Mouse (Mus musculus) gastrocnemius, adult 18-20 months (tissue): ENCODE data around the gene Fkbp11. TPM values are rescaled to one million over a fixed set of nuclear protein-coding genes. Genes with fewer than 3 reads are reported as not detected.

ENCODE experiments used
- DNase-seq: peaks from one replicate; pipeline ENCODE4 v3.0.0; 2021; ENCODE audit warnings: low spot score
- total RNA-seq, 2 experiments: library from RNA; stranded (reverse); gene quantifications; 2 replicates each; pipeline ENCODE4 v1.2.3; 2021

The Fkbp11 gene
- total RNA-seq, 2 experiments from 2014 or later, result 0.80 to 1.1 TPM

DNA sequence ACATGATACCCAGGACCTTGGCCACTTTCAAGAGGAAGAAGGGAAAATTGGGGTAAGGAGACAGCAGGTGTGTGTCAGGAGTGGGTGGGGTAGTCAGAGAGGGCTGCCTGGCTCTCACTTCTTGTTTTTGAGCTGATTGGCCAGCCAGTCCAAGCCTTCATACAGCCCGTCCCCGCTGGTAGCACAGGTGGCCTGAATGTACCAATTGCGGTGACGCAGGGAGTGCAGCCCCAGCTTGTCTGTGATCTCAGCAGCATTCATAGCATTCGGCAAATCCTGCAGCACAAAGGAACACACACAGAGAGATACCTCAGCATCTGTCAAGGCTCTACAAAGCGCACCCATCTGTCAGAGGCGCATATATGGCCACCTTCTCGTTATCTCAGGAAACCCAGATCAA is 12.2 kb upstream of the Fkbp11 start:
- no peak for DNase-seq

DNA sequence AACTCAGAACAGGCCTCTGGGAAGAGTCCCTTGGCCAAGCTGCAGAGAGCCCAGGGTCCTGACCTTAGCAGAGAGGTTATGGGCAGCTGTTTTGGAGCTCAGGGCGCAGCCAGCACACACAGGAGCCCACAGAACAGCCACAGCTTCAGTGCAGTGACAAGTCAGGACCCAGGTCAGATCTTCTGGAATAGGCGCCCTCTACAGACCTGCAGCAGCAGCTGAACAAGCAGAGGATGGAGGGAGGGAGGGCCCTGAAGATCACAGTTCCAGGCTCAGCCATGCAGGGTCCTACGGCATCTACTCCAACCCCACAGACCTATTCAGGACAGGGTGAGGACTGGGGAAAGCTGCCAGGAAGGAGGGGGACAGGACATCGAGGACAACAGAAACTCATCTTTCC is 10.8 kb upstream of the Fkbp11 start:
- no peak for DNase-seq

DNA sequence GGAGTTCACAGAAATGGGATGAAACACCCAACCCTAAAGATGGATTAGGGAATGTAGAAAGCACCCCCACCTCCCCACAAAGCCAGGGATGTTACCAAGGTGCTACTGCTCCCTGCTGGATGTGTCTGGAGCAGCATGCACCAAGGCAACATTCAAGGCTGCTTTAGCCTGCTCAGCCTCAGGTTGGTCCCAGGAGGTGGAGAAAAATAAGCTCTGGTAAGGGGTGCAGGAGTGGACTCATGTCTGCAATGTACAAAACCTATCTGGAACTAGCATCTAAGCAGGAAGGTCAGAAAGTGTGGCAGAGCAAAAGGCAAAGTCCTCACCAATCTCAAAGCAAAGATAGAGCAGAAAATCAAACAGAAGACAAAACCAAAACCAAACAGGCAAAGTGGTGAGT is 9.9 kb upstream of the Fkbp11 start:
- no peak for DNase-seq

DNA sequence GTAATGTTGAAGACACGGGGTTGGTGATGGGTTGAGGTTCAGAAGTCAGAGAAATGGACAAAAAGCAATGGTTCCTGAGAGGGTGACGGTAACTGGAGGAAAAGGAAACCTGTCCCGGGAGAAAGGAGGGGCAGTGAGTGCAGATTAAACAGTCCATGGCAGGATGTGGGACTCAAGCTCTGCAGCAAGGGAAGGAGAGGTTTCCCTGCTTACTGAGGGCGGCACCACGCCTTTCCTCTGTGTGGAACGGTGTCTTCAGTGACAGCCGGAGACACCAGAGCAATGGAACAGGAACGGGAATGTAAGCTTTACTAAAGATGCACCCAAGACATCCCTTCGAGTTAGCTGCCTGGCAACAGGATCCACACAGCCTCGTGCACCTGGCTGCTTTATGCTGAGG is 8.5 kb upstream of the Fkbp11 start:
- no peak for DNase-seq

DNA sequence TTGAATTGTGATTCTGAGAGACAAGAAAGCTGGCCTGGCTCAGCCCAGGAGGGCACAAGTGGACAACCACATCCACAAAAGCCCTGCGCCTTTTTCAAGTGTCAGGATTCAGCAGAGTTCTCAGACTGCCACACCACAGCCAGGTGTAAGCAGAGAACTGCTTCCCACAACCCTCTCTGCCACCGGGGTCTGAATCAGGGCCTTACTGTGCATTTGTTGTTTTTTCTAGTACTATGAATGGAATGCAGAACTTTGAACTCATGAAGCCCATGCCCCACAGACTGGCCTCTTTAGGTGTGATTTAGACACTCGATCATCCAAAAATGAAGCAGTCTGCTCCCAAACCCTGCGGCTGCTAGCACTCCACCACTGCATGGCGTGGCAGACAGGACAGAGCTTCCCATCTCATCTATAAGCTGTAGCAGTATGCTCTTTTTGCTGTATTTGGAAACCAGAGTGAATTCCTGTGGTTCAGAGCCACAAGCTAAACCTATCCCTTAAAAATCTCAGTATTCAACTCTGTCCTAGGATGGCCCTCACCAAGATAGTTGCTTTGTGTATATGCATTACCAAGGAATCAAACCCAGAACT is 6.1 kb upstream of the Fkbp11 start:
- DNase-seq, result no peak

DNA sequence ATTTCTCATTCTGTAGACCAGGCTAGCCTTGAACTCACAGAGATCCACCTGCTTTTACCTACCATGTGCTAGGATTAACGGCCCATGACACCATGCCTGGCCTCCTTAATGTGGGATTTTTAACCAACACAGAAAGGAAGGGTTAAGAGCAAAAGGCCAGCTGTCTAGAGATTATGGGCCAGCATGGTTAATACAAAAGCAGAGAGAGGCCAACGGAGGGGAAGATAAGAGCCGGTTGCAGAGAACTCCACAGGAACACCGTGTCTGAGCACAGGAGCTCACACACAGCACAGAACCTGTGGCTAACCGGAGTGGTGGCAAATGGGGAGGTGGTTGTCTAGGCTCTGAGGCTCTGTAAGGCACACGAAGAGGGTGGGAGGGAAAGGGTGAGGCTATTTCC is 5.4 kb upstream of the Fkbp11 start:
- DNase-seq, result no peak

DNA sequence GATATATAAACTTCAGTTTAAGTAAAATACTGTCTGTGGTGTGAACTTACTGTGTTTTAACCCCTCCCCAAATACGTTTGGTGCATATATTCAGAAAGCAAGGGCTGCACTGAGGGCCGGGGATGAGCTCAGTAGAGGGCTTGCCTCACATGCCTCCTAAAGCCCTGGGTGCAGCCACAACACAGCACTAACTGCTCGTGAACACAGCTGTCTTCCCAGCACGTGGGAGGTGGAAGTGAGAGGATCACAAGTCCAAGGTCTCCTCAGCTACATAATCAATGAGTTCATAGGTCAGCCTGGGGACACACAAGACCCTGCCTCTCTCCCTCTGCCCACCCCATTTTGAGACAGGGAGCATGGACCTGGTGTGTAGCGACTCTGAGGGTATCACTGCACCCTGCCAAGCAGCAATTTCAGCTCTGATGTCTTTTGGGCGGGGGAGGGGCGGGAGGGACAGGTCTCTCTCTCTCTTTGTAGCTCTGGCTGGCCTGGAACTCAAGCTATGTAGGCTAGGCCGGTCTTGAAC is 4.1 kb upstream of the Fkbp11 start:
- no peak for DNase-seq

DNA sequence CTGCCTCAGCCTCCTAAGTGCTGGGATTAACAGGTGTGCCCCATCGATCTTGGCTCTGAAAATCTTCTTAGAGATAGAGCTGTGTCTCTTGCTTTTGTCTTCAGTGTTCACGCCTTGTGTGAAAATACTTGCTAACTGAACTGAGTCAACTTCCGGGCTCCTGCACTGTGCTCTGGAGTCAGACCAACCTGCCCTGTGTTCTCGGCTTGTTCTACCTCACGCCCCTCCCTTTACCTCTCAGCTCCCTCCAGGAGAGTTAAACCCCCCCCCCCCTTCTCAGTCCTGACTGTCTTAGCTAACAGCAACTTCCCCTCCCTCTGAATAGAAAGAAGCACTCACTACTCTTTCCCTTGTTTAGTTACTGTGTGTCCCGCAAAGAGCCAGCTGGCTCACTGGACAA is 2.8 kb upstream of the Fkbp11 start:
- no peak for DNase-seq

DNA sequence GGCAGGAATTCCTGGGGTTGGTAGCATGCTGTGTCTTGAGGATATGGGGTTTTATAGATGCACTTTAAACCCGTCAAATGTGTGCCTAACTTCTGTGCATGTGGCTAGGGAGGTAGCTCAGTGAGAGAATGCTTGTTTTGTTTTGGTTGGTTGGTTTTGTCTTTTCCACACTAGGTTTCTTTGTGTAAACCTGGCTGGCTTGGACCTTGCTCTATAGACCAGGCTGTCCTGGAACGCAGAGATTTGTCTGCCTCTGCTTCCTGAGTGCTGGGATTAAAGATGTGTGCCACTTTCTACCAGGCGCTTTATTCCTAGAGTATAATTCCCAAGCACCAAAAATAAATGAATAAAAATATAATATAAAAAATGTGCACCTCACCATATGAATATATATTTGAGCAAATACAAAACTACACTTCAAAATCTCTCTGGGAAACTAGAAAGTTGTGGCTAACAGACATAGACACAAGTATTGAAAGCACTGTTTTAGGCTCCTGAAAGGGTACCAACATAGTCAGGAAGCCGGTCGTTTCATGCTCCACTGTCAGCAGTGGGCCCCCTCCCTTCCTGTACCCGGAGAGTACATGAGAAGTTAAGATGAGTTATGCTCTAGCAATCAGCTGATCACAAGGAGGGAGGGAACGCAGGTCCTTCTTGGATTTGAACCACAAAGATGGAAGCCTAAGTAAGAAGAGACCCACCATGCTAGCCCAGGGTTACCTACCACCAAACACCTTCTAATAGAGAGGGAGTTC is 2.0 kb upstream of the Fkbp11 start:
- DNase-seq, result no peak

DNA sequence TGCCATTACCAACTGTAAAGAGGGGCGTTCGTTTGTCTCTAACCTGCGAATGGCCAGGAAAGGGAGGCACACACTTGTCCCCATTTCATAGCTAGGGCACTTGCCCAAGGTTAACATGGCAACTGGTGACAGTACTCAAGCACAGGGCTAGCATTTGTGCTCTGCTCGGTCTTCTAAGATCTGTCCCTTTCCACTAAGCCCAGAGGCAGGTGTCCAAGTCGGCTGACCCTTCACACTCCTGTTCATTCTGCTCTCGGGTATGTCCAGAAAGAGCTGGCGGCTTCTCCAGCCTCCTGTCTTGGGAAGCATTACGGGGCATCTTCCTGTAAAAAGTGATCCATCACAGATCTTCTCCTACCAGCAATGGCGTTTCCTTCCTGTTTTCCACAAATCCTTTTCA is 368 bp upstream of the Fkbp11 start:
- no peak for DNase-seq

DNA sequence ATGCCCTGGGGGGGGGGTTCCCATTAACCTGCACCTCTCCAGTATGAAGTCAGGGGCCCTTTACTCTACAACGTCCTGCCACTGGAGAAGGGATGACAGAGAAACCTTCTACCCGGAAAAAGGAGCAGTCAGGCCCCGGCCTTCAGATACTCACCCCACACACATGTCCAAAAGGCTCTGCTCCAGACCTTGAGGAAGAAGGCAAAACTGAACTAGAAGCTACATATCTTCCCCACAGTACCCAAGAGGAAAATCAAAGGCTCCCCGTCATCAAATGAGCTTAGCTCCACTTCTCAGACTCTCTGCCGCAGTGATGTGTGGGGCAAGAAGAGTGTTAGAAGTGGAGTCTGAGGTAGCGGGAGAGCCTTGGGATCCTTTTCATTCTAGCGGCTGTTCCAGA is 1.3 kb downstream of the Fkbp11 start:
- DNase-seq, result no peak

DNA sequence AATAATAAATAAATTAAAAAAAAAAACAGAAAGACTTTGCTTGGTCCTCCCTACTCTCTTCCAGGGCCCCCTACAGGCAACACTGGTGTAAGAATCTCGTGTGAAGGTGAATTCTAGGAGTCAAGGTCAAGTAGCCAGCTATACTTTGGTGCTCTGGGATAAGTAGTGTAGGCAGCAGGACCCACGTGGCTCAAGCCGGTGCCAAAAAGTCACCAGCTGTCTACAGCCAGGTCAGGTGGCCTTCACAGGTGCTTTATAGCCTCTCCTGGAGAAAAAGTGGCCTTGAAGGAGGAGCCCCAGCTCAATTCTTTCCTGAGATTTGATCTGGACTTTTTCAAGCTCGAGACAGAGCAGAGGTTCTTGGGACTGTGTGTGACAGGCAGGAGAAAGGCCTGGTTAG is 1.9 kb downstream of the Fkbp11 start:
- no peak for DNase-seq

DNA sequence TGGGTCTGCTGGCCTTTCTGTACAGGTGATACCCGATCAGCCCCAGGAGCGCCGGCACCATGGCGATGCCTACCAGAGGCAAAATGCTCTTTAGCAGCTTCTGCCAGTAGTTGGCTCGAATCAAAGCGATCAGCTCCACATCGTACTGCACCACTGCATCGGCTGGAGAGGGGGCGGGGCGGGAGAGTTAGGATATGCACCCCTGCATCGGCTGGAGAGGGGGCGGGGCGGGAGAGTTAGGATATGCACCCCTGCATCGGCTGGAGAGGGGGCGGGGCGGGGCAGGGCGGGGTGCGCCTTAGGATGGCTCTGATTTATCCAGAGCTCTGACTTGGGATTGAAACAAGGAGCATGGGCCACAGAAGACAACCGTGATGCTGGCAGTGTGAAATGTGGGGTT is 3.6 kb downstream of the Fkbp11 start:
- no peak for DNase-seq

DNA sequence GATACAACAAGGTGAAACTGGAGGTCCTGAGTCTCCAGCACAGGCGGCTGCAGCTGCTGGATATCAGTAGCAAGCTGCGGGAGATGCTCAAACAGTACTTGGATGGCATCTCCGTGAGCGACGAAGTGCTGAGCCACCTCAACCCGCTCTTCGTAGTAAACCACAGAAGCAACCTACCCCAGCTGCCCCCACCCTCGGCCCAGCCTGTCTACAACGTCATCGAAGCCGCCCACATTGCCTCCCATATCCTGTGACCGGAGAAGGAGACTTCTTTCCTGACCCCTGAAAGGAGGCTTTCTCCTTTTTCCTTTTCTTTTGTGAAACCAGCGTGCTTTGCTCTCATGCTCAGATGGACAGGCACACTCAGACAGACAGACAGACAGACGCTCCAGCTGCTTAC is 5.1 kb downstream of the Fkbp11 start:
- DNase-seq, result no peak

DNA sequence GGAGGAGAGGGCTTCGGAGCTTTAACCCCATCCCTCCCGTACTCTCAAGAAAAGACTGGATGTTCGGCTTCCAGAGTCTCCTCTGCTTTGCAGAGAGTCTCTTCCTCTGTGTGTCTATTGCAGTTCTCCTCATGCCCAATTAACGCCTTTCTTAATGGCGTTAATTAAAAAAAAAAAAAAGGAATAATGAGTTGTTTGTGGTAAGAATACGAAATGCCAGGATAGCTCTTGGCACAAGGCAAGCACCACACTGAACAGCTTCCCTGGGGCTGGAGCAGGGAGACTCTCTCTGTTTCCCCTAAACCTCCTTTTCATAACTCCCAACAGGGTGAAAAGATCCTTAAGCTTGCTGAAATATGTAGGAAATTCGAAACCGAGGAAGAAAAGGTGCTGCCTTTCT is 5.8 kb downstream of the Fkbp11 start:
- DNase-seq, result no peak

DNA sequence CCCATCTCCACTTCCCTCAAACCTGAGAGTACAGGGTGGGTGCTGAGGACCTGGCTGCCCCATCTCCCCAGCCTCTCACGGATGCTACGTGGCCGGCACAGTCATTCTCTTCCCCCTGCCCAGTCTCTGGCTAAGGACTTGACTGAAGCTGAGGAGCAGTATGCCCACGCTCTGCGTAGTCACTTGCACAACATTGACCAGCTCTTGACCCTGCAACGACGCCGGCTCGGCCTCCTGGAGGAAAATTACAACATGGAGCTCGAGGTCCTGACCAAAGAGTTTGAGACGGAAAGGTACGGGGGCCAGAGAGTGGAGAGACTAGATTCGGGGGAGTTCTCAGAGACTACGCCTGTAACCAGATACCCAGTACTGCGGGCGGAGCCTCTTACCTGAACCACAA is 10.7 kb downstream of the Fkbp11 start:
- DNase-seq, result no peak

DNA sequence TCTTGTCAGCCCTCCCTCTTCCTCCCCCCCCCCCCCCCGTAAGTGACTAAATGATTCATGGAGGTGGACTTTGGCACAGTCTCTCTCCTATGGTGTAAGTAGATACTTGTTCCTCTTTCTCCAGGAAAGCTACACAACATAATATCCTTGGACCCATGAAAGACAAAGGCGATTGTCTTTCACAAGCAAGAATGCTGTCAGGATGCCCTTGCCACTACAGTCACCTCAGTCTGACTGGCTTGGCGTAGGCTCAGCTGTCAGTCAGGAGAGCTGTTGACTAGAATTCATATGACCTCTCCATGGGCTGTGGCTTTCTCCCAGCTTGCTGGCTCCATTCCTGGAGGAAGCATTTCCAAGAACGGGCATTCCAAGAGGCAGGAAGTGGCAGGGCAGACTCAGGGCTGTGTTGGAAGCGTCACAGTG is 13.8 kb downstream of the Fkbp11 start:
- DNase-seq, result no peak

DNA sequence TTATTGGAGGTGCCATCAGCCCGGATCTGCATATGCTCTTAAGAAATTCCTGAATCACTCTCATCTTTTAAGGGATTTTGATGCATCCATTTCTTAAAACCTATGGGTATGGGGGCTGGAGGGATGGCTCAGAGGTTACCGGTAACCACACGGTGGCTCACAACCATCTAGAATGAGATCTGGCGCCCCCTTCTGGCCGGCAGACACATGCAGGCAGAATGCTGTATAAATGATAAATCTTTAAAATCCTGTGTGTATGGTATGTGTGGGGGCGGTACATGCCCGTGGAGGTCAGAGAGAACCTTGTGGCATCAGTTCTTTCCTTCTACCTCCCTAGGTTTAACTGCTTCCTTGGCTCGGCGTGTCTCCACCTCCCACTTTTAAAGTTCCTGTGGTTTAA is 17.6 kb downstream of the Fkbp11 start:
- peak; percentile 39 for DNase-seq

DNA sequence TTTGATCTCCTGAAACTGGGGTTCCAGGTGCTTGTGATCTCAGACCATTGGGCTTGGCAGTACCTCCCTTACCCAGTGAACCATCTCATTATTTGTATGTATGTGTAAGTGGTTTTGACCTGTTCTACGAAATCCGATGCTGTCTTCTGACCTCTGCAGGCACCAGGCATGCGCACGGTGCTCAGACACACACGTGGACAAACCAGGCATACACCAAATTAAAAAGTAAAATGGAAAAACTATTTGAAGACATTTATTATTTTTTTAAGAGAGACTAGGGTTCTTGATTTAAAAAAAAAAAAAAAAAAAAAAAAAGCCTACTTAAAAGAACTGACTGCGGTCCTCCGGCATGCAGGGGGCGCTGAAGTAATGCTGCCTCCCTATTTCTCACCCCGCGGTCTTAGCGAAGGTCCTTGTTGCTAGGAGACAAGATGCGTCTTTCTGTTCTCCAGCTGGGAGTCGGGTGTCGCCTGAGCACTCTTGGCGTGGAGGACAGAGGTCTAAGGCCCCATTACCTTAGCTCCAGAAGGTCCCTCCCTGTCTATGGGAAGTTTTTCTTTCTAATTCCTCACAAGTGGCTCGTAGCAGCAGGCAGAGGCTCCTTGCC is 20.1 kb downstream of the Fkbp11 start, which contains the start of gene Ccdc65:
Ccdc65 (plus strand) TSS at position 442 of the 607 bp plus-strand sequence.
- peak; percentile 90 for DNase-seq

DNA sequence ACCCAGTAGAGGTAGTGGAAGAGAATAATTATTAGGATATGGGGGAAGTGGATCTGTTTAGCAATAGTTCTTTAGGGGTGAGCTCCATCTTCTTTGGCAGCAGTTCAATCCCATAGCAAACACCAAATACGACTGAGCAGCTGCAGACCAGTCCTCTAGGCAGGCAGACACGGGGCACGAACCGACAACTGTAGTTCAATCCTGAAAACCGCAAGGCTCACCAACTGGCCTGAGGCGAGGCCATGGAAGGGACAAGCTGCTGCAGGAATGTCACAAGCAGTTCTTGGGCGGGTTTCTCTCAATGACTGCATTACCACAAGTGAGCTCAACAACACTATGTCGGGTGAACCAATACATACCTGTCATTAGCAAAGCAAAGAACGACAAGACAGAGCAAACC is 23.7 kb downstream of the Fkbp11 start:
- no peak for DNase-seq

DNA sequence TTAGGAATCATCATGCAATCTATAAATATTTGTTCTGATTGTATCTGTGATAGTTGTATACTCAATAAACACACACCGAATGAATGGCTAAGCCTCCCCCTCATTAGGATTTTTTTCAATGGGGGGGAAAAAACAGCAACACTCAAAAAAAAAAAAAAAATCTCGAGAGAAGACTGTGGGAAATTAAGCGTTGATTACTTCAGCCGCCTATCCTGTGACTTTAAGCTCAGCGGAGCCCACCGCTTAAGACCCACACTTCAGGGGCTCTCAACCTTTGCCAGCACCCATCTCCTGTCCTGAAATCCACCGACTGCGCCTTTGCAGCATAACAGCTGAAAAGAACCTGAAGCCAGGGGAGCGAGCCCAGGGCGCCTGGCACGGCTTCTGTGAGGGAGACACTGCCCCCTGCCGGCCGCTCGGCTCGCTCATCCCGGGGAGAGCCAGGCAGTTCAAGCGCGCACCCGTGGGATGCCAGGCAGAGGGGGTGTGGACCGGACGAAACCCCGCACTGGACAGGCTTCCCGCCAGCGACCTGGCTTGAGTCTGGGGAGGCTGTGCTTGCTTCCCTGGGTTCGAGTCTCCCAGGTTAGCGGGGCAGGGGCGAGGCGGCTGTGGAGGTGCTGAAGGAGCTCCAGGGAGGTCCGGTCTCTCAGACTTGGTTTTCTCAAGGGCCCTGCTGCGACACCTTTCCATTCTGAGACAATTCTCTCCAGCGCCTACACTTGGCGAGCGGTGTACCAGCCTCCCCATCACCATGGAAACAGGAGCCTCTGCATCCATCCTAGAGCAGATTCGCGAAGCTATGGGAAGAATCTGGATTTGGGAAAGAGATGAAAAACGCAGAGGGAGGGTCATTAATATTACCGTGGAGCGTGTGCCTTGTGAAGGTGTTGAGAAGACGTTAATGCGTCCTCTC is 28.6 kb downstream of the Fkbp11 start:
- peak; percentile 82 for DNase-seq

DNA sequence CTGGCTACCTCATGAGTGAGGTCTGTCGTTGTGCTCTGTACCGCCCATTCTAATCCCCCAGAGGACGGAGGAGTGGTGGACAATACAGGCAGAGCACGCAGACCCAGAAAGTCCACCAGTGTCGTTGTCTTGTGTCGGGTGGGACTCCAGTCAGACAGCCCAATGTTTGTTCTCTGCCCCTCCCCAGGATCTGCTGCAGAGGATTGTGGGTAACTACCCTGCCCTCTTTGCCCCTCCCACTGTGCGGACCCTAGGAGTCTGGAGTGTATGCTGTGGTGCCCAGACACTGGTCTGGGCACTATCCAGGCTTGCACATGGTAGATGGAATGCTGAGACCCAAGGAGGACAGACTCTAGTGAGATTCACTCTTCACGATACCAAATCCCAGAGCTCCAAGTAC is 31.8 kb downstream of the Fkbp11 start:
- no peak for DNase-seq
